Mouse (Mus musculus) spleen, adult 2 months (tissue): Measurements from ENCODE around the gene Endou. TPM values are rescaled to one million over a fixed set of nuclear protein-coding genes. Genes with fewer than 3 reads are reported as not detected.
"Not testable (repeated sequence)": the region's sequence is repeated elsewhere in the genome, so short reads cannot be mapped to it uniquely, and the experiment has no call there.

Source experiments
- DNase-seq, 2 experiments: peaks; one replicate each; pipeline versions ENCODE4 v3.0.0 to v3.0.0-alpha.2; 2012 to 2021; ENCODE audit warnings: low spot score in 2 of 2, low read depth in 1 of 2
- H3K27ac ChIP-seq: fragments of 200-500 bp; 2 replicates; pipeline ENCODE4 v1.5.1; 2012; ENCODE audit warnings: low read length, inconsistent platforms; ENCODE audit not compliant: insufficient read depth
- H3K27me3 ChIP-seq: fragments of 200-500 bp; 2 replicates; pipeline ENCODE4 v1.6.1; 2012; ENCODE audit warnings: mild to moderate bottlenecking, moderate library complexity, low read length, inconsistent platforms; ENCODE audit not compliant: control insufficient read depth, insufficient read depth
- H3K36me3 ChIP-seq: fragments of 200-500 bp; 2 replicates; pipeline ENCODE4 v1.6.1; 2012; ENCODE audit warnings: mild to moderate bottlenecking, low read length, inconsistent platforms; ENCODE audit not compliant: control insufficient read depth, insufficient read depth
- H3K4me1 ChIP-seq: fragments of 200-500 bp; 2 replicates; pipeline ENCODE4 v1.6.1; 2011; ENCODE audit warnings: inconsistent platforms; ENCODE audit not compliant: control insufficient read depth, insufficient read depth, insufficient read length
- H3K4me3 ChIP-seq: fragments of 200-500 bp; 2 replicates; pipeline ENCODE4 v1.5.1; 2011; ENCODE audit warnings: mild to moderate bottlenecking, inconsistent platforms; ENCODE audit not compliant: insufficient read depth, insufficient read length; ENCODE audit errors: extremely low read depth
- CTCF ChIP-seq: fragments of 200-500 bp; IDR thresholded peaks from 2 replicates; pipeline ENCODE4 v1.5.1; 2011; ENCODE audit warnings: mild to moderate bottlenecking, inconsistent platforms; ENCODE audit not compliant: insufficient read depth, insufficient read length, insufficient replicate concordance; ENCODE audit errors: extremely low read depth
- POLR2A ChIP-seq: fragments of 200-500 bp; IDR thresholded peaks from 2 replicates; pipeline ENCODE4 v1.6.1; 2011; ENCODE audit warnings: low read depth, low read length, inconsistent platforms
- WGBS: fragments of 180-500 bp; shearing (Covaris S2); methylation state at CpG from one replicate; pipeline ENCODE4 v1.1.7; 2018; 5-methylcytosine and 5-hydroxymethylcytosine counted together
- polyA plus RNA-seq: library from polyadenylated mRNA; depleted of rRNA; stranded (reverse); fragments of >200 nt; gene quantifications from 2 replicates; pipeline ENCODE4 v1.2.3, GENCODE M21; 2012

The Endou gene
- polyA plus RNA-seq, 1 experiment: 4.1 TPM

DNA sequence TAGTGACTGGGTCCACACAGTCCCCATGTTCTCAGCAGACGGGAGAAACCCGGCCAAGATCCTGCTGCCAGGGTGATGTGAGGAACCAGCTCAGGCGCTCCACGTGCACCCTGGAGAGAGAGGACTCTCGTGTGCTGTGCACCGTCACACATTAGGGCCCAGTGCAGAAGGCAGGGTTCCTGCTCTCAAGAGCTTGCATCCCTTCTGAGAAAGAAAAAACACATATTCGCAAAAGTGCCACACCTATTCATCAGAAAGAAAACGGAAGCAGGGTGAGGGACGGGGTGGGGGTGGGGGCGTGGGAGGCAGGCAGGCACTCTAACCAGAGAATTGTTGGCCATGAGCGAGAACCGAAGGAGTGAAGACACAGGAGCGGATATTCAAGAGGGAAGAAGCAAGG is 55.2 kb downstream of the Endou start:
- 90% methylated on average over 13 of the region's 13 CpGs for WGBS
- no peak for TF ChIP-seq POLR2A
- no peak for TF ChIP-seq CTCF
- Histone ChIP-seq H3K4me3 (no peak overlapping the region), H3K4me1 (no peaks in the 10 kb centered on the region), H3K36me3 (peaks cover 31% of the 10 kb centered on the region), H3K27ac (peak overlapping the region; percentile 25; the same call in 1 of the 2 replicates), H3K27me3 (no peaks in the 10 kb centered on the region)
- no peak for DNase-seq

DNA sequence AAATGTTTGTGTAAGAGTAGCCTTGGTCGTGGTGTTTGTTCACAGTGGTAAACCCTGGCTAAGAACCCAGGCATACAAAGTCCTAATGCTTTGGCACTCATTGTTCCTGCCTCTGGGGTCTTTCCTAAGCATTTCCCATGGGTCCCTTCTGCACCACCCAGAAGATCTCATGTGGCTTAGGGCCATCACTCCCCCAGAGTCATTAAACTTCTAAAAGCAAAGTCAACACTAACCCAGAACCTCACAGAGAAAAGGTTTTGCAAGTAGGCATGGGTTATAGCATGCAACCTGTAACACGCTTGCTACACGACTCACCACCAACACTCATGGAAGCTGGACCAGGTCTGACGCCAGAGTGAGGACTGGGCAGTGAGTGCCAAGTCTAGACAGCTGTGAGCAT is 56.7 kb downstream of the Endou start:
- no peak for TF ChIP-seq CTCF
- TF ChIP-seq POLR2A: no peak
- no peak for DNase-seq

GRCm38 (mm10) chr15:97673256-97674000 is 57.7 kb downstream of the Endou start:
- H3K4me3 ChIP-seq: no peak overlapping the region
- H3K36me3 ChIP-seq: peaks cover 21% of the 10 kb centered on the region
- no peak for DNase-seq
- TF ChIP-seq CTCF: no peak
- no peak for TF ChIP-seq POLR2A
- WGBS: 90% methylated on average over 7 of the region's 7 CpGs
- no peaks in the 10 kb centered on the region for H3K27me3 ChIP-seq
- H3K27ac ChIP-seq: no peak overlapping the region
- no peaks in the 10 kb centered on the region for H3K4me1 ChIP-seq

More for the DNA sequence above, 56.7 kb downstream of the Endou start:
- Histone ChIP-seq H3K4me3 (no peak overlapping the region), H3K36me3 (peaks cover 24% of the 10 kb centered on the region), H3K4me1 (no peaks in the 10 kb centered on the region), H3K27ac (no peak overlapping the region), H3K27me3 (no peaks in the 10 kb centered on the region)
- WGBS: 91% methylated on average over 4 of the region's 4 CpGs

DNA sequence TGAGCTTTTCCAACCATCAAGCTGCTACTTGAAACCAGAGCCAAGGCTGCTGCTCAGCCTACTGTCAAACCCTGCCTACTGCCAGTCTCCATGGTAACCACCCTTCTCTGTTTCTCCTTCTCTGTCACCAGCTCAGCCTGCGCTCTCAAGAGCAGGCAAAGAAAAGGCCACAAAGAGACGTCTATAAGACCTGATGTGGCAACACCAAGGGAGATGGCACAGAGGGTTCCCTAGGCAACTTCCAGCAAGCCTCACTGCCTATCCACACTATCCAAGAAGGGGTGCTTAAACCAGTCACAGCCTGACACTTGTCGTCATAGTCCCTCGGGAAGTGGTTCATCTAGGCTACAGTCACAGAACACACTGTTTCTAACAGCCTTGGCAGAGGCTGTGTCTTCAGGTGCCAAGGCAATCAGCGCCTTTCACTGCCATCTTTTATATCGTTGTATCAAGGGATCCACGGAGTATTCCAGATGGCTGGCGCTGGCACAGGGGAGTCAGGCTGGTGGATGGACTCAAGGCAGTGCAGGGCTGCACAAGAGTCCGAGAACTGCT is 58.9 kb downstream of the Endou start:
- Histone ChIP-seq H3K36me3 (peaks cover 11% of the 10 kb centered on the region), H3K27me3 (no peaks in the 10 kb centered on the region), H3K4me1 (no peaks in the 10 kb centered on the region), H3K27ac (no peak overlapping the region), H3K4me3 (no peak overlapping the region)
- no peak for TF ChIP-seq POLR2A
- TF ChIP-seq CTCF: no peak
- no peak for DNase-seq
- WGBS: 88% methylated on average over 9 of the region's 9 CpGs

DNA sequence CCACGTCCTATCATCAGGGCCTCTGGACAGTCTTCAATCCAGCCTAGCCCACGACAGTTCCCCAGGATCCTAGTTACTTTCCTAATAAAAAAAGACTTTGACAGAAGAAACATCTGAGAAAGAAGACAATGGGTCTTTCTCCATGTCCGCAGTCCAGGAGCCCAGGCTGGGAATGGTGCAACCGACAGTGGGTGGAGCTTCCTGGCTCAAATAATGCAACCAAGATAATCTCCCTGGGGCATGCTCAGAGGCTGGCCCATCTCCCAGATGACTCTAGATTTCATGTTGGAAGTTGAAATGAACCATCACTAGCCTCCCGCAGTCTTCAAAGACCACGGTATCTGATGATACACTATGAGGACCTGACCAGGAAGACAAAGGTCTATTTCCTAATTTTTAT is 60.6 kb downstream of the Endou start:
- no peak for TF ChIP-seq CTCF
- TF ChIP-seq POLR2A: no peak
- WGBS: 84% methylated on average over 6 of the region's 6 CpGs
- DNase-seq: no peak
- Histone ChIP-seq H3K4me1 (no peaks in the 10 kb centered on the region), H3K27ac (no peak overlapping the region), H3K27me3 (no peaks in the 10 kb centered on the region), H3K36me3 (peaks cover 5% of the 10 kb centered on the region), H3K4me3 (no peak overlapping the region)

GRCm38 (mm10) chr15:97668158-97668877 is 62.8 kb downstream of the Endou start:
- DNase-seq, H3K27me3 ChIP-seq, H3K4me3 ChIP-seq, H3K4me1 ChIP-seq, H3K27ac ChIP-seq, H3K36me3 ChIP-seq: not testable (repeated sequence)
- 79% methylated on average over 17 of the region's 17 CpGs for WGBS

DNA sequence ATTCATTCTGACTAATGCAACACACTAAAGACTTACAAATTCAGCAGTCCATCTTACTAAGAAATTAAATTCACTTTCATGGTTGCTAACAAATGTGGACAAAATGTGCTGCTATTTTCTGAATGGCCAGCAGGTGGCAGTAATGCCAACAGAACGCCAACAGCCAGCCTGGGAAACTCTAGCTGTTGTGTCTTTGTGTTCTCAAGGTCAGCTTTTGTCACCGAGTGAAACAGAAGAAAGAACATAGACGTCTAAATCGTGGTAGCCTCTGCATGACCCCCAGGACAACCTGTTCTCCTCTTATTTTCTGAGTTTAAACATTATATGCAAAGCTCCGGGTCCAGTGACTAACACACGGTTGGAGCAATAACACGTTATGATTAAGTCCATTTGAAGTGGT is 63.7 kb downstream of the Endou start:
- TF ChIP-seq CTCF: peak; percentile 70; the same call in 1 of the 2 replicates
- no peak for TF ChIP-seq POLR2A
- WGBS: 22% methylated on average over 7 of the region's 7 CpGs
- no peaks in the 10 kb centered on the region for H3K4me1 ChIP-seq
- H3K36me3 ChIP-seq: no peaks in the 10 kb centered on the region
- H3K27me3 ChIP-seq: no peaks in the 10 kb centered on the region
- H3K27ac ChIP-seq: no peak overlapping the region
- peak; percentile 45 to 50 for DNase-seq
- no peak overlapping the region; the same call in 1 of the 2 replicates for H3K4me3 ChIP-seq
